Mouse (Mus musculus): ENCODE results near the gene Comp.

Comp gene

GRCm38 (mm10) chr8:70373397-70374317, at the start of gene Comp:
Comp (plus strand) TSS chr8:70373558.
- DNase-seq = peak; percentile 39

DNA sequence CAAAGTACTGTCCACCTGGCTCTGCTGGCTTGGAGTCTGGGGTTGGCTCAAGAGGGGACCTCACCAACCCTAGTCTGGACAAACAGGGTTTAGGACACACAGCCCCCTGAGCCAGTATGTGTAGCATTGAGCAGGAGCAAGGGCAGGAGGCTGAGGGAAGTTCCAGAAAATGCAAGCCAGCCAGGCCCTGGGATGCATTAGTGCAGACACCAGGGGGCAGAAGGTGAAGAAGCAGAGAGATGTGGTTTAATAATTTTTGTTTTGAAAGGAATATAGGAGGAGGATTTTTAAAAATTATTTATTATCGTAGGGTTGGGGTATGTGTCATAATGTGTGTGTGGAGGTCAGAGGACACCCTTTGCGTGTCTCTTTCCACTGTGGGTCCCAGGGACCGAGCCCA, 49.6 kb upstream of the Comp start:
- DNase-seq = no peak

GRCm38 (mm10) chr8:70327512-70327911, 45.8 kb upstream of the Comp start:
- DNase-seq = no peak

DNA sequence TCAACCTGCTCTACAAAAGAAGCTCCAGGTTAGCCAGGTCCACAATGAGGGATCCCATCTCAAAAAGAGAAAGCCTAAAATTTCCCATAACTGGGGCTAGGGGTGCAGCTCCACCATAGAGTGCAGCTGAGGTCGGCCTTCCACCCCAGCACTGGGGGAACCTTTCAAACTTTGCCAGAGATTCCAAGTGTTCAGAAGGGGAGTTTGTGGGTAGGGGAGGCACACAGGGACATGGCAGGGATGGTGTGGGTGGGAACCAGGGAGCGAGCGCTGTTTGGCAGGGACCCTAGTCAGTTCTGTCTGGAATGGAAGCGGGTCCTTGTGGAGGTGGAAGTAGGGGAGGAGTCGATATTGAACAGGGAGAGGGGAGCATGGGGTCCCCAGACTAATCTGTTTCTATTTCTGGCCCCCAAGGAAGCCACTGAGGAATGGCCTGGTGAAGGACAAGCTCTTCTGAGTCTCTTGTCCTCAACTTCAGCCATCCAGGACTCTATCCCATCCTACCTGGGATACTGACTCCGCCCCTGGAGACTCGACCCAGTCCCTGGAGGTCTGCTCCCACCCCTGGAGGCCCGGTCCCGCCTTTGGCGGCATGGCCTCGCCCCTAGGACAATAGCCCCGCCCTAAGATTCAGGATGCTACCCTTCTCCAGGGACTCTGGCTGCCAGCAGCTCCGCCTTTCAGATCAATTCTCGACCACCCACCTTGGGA, 44.1 kb upstream of the Comp start, which contains the start of gene Gdf1:
Gdf1 (plus strand) TSS at position 694 of the 711 bp plus-strand sequence.
- no peak for DNase-seq

GRCm38 (mm10) chr8:70329835-70330740, 43.3 kb upstream of the Comp start:
- no peak for DNase-seq

- no peak for DNase-seq
These were observed 42.5 kb upstream of the Comp start for GRCm38 (mm10) chr8:70330741-70331364.

- DNase-seq = no peak
These were observed 41.8 kb upstream of the Comp start for GRCm38 (mm10) chr8:70331526-70331925.

GRCm38 (mm10) chr8:70332070-70332877, 41.1 kb upstream of the Comp start:
- peak; percentile 86 for DNase-seq

- DNase-seq = no peak
These were observed 40.5 kb upstream of the Comp start for GRCm38 (mm10) chr8:70332878-70333202.

DNA sequence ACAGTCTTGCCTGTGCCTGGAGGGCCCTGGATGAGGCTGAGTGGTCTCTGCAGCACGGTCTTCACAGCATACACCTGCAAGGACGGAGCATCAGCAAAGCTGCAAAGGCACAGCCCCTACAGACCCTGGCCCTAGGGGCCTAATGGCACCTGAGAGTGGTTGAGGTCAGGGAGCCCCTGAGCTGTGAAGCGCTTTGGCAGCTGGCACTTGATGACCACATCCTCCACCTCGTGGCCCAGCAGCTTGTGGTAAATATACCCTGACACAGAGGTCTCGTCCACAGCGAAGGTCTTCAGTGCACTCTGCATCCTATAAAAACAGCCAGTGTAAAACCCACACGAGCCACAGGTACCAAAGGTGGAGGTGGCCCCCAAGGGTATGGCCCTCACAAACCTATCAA, 34.4 kb upstream of the Comp start:
- no peak for DNase-seq

DNA sequence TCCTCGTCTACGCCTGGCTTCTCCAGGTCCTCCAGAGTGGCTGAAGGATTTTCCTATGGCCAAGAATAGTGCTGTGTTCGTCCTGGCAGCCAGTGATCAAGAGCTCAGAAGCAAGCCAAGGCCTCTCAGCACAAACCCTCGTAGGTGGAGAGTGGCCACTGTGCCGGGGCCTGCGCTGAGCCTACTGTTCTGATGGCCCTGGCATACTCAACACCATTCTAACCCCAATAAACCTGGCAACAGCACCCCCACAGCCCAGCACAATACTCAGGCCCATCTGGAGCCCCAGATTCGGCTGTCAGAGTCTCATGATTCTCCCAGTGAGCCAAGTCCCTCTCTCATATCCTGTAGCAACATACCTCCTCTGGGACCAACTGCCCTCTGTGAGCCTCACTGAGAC, 32.7 kb upstream of the Comp start:
- no peak for DNase-seq

DNA sequence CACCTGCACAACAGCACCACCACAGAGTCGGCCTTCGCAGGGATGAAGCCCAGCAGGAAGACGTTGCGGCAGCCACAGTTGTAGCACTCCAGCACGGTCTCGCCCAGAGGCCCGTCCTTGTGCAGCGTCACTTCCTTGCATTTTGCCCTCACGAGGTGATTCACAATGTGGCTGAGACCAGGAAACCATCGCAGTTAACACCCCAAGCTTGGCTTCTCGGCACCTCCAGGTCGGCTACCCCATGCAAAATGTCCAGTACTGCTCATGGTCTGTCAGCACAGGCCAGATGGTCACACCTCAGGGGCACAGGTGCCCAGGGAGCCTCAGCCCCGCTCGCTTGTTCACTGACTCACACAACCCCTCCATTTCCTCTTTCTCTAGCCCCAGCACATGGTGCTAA, 31.4 kb upstream of the Comp start:
- peak; percentile 61 for DNase-seq

DNA sequence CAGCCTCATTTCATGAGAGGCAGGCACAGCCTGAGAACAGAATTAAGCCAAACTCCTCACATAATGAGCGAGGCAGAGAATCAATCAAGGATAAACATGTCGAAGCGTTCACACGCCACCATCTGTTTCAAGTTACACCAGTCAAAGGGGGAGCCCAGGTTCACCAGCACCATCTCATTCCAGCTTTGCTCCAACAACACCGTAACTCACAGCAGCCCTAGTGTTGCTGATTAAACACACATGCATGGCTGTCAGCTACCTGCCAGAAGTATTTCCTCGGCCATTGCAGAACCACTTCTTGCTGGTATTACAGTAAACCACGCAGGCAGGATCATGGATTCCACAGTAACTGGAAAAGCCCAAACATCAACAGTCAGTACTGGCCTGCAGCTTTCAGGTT, 30.3 kb upstream of the Comp start:
- no peak for DNase-seq

DNA sequence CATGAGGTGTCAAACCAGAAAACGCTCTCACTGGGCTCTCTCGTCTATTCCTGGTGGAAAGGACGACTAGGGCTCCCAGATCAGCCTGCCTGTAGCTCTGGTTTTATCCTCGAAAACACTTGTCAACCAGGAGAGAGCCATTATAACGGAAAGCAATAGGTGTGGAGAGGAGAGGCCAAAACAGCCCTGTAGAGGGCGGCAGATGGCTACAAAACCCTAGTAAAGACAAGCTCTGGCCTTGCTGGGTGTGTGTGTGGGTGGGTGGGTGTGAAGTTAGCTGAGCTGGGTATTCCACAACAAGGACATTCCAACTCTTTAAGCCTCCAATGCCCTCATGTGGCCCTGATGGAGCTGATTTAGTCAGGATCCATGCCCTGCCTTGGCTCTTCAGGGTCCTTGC, 29.7 kb upstream of the Comp start:
- no peak for DNase-seq

DNA sequence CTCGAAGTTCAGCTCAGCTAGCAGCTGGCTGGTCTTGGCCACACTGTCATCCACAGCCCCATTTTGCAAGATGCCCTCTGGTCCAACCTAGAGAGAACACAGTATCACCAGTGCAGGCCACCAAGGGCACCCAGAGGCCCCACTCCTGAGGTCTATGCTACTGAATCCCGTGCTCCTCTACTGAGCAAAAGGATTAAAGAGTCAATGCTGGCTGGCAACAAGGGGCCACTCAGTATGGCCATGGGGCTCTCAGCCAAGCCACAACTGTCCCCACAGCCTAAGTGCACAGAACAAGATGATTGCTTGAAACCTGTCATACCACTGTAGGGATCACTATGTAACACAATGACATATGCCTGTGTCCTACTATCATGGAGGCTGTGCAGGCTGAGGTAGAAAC, 29.1 kb upstream of the Comp start:
- DNase-seq = no peak

DNA sequence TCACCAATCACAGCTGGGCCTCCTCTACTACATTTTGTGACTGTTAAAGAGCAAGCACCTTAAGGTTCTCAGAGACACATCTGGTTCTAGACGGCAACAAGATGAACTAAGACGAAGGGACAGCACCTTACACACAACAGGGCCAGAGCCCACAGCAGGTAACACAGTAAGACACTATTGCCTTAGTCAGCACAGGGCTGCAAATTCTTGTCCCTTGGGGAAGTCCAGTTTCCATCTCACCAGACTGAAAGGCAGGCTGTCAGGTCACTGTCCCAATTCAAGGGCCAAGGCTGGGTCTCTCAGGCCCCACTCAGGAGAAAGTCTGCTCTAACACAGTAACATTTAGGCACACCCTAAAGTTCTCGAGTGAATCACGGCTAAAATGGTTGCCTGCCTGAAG, 25.9 kb upstream of the Comp start:
- no peak for DNase-seq

DNA sequence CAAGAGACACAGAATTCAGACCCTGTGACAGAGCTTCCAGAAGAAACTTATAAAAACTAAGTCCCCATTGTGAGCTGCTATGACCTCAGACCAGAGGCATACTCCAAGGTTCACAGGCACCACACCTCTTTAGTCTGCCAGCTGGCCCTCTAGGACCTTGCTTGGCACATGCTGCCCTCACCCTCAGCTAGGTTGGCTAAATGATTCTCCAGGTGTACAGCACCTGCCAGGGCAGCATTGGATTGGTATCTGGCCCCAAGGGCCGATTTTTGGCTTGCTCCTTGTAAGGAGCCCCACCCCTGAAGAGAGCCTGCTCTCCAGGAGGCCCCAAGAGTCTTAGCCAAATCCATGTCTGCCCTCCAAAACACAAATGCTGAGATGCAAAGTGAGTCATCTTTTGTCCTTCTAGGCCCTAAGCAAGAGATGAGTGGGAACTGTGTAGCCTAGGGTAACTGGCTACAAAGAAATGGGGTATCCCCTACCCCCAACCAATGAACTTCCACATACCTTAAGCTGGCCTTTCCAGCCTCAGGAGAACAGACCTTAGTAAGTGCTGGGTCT, 25.4 kb upstream of the Comp start:
- no peak for DNase-seq

- DNase-seq = no peak
These were observed 22.0 kb upstream of the Comp start for GRCm38 (mm10) chr8:70351035-70351999.

- peak; percentile 25 for DNase-seq
These were observed 21.4 kb upstream of the Comp start for GRCm38 (mm10) chr8:70352000-70352384.

DNA sequence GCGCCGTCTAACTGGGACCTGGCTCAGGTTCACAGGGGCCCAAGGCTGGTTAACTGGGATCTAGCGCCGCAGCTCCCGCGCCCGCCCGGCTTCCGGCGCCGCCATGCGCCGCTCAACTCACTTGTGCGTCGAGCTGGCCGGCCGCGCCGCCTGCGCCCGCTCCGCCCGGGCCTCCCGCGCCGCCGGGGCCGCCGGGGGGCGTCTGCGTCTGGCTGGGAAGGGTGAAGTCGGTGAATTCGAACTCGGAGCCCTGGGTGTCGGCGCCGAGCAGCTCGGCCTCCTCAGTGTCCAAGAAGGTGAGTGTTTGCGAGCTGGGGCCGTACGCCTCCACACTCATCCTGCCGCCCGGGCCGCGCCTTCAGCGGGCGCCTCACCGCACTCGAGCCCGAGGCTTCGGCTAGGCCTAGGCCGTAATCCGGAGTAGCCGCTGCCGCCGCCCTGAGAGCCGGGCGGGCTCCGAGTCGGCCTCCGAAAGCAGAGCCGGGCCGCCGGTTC, 20.7 kb upstream of the Comp start:
- peak; percentile 50 for DNase-seq

Measured in cerebellum, adult 8-10 months (tissue).